Mouse (Mus musculus) intestine, postnatal 0 days (tissue): Measurements from ENCODE around the gene Nptxr. TPM values are rescaled to one million over a fixed set of nuclear protein-coding genes. Genes with fewer than 3 reads are reported as not detected.

ENCODE experiments used
- ATAC-seq: fragments of 200-750 bp; cut with Nextera tagmentation; 2 replicates; pipeline ENCODE4 v1.8.0; 2017; ENCODE audit warnings: mild to moderate bottlenecking, moderate TSS enrichment, moderate library complexity
- H3K27ac ChIP-seq: fragments of 300-500 bp; sonication (generic); 2 replicates; pipeline ENCODE4 v1.5.1; 2014; ENCODE audit warnings: mild to moderate bottlenecking, low read depth, low read length, moderate library complexity
- H3K27me3 ChIP-seq: fragments of 300-500 bp; sonication (generic); replicated peaks from 2 replicates; pipeline ENCODE4 v1.6.1; 2014; ENCODE audit warnings: low read length, mixed read lengths; ENCODE audit not compliant: control insufficient read depth, insufficient read depth
- H3K36me3 ChIP-seq: fragments of 300-500 bp; sonication (generic); 2 replicates; pipeline ENCODE4 v1.6.1; 2014; ENCODE audit warnings: mild to moderate bottlenecking, moderate library complexity; ENCODE audit not compliant: control insufficient read depth, insufficient read depth
- H3K4me1 ChIP-seq: fragments of 300-500 bp; sonication (generic); replicated peaks from 2 replicates; pipeline ENCODE4 v1.6.1; 2014; ENCODE audit warnings: antibody characterized with exemption, low read length, mixed read lengths; ENCODE audit not compliant: control insufficient read depth, insufficient read depth
- H3K4me2 ChIP-seq: fragments of 300-500 bp; sonication (generic); replicated peaks from 2 replicates; pipeline ENCODE4 v1.6.1; 2014; ENCODE audit warnings: low read depth, mild to moderate bottlenecking, moderate library complexity
- H3K4me3 ChIP-seq: fragments of 300-500 bp; sonication (generic); 2 replicates; pipeline ENCODE4 v1.5.1; 2014; ENCODE audit warnings: low read depth, low read length
- H3K9ac ChIP-seq: fragments of 300-500 bp; sonication (generic); 2 replicates; pipeline ENCODE4 v1.6.1; 2014; ENCODE audit warnings: mild to moderate bottlenecking, low read depth, low read length
- H3K9me3 ChIP-seq: fragments of 300-500 bp; sonication (generic); 2 replicates; pipeline ENCODE4 v1.6.1; 2016; ENCODE audit warnings: mixed run types; ENCODE audit not compliant: control insufficient read depth
- CTCF ChIP-seq: sonication (generic); IDR thresholded peaks from 2 replicates; pipeline ENCODE4 v1.5.1; 2016; ENCODE audit warnings: low read depth, mild to moderate bottlenecking, control low read depth, antibody characterized with exemption, moderate library complexity
- WGBS: fragments of 180-500 bp; shearing (Covaris S2); extraction: QIAGEN DNeasy Blood & Tissue Kit; methylation state at CpG from one replicate; pipeline ENCODE4 v1.1.7; 2014; 5-methylcytosine and 5-hydroxymethylcytosine counted together
- polyA plus RNA-seq: library from polyadenylated mRNA; unstranded; fragments of >200 nt; fragmentation: Nextera tagmentation; extraction: Ambion mirVana; gene quantifications from 2 replicates; pipeline ENCODE4 v1.2.1, GENCODE M21; 2015

The Nptxr gene
- polyA plus RNA-seq, 1 experiment from 2014 or later, result 1.6 TPM

DNA sequence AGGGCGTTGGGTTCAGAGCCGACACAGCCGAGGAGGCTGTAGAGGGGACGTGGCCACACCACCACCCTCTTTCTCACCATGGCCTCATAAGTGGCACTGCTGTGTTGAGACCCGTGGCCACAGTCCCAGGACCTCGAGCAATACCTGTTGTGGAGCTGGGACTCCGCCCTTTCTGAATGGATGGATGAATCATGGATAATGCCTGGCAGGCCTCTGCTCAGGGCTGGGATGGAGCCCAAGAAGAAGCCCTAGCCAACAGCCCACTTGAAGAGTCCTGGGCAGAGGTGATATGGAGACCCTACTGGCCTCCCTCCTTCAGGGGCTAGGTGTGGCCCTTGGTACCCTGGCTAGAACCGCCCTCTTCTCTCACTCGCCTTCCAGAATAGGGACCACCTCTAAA, 41.6 kb downstream of the Nptxr start:
- Histone ChIP-seq H3K27ac (no peak overlapping the region), H3K9ac (no peak overlapping the region), H3K9me3 (no peaks in the 10 kb centered on the region), H3K27me3 (no peaks in the 10 kb centered on the region), H3K4me3 (no peak overlapping the region), H3K36me3 (peaks cover 23% of the 10 kb centered on the region), H3K4me1 (no peaks in the 10 kb centered on the region), H3K4me2 (no peak overlapping the region)
- WGBS, result 88% methylated on average over 9 of the region's 9 CpGs
- TF ChIP-seq CTCF, result no peak
- no peak for ATAC-seq

DNA sequence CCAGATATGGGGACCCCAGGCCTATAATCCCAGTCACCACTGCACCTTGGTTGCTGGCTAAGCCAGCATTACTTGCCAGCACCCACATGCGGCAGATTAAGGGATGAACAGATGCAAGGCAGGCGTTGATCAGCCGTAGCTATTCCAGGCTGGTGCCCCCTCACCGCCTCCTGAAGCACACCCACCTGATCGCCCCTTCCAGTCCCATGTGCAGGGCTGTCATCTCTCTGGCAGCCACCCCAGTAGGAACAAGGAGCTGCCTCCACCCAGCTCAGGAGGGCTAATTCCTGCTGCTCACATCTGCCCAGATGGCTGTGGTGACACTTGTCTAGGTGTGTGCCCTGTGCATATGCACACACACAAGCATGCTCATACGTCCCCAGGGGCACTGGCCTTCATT, 43.6 kb downstream of the Nptxr start:
- H3K4me2 ChIP-seq, result no peak overlapping the region
- 88% methylated on average over 6 of the region's 6 CpGs for WGBS
- ATAC-seq, result no peak
- H3K4me3 ChIP-seq, result no peak overlapping the region
- H3K27me3 ChIP-seq, result no peaks in the 10 kb centered on the region
- TF ChIP-seq CTCF, result no peak
- H3K9ac ChIP-seq, result no peak overlapping the region
- no peaks in the 10 kb centered on the region for H3K9me3 ChIP-seq
- H3K27ac ChIP-seq, result no peak overlapping the region
- H3K36me3 ChIP-seq, result peaks cover 23% of the 10 kb centered on the region
- H3K4me1 ChIP-seq, result no peaks in the 10 kb centered on the region

DNA sequence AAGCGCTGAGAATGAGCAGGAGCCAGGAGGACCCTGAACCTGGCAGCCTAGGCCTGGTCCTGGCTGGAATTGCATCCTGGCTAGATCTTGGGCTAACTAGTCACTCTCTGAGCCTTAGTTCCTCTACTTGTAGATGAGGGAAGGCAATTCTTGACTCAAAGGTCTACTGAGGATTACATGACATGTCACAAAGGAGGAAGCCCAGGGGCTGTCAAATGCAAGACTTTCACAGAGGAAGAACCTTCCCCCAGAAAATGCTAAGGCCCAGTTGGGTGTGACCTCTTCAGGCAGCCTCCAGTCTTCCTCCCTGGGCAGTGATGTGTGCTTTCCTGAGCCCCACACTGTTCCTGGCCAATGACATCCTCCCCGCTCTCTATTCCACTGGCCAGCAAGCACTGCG, 47.4 kb downstream of the Nptxr start:
- TF ChIP-seq CTCF, result no peak
- no peak overlapping the region for H3K27ac ChIP-seq

DNA sequence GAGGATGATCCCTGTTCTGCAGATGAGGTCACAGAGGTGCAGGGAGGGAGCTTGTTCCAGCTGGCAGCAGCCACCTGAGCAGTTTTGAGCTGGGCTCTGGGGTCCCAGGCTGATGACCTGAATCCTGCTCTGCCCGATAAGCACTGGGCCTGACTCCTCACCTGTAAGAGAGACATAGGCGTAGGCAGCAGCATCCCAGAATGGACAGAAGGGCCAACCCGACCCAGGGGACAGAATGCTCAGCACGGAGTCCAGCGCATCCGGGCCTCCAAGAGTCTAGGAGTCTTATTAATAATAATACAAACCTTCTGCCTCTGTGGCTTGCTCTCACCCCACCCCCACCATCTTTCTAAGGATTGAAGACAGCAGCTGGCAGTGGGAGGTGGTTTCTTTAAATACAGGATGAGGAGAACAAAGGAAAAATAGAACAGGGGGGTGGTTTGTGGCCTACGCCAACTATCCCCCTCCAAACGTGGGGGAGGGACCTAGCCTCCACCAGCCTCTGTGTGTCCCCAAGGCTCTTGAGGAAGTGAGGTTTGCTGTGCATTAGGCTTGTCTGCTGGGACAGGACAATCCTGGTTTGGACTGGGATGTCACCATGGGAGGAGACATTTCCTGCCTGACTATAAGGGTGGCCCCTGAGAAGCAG, 48.5 kb downstream of the Nptxr start:
- H3K27me3 ChIP-seq, result no peaks in the 10 kb centered on the region
- no peak for ATAC-seq
- no peak overlapping the region for H3K9ac ChIP-seq
- no peak overlapping the region for H3K27ac ChIP-seq
- TF ChIP-seq CTCF, result no peak
- 75% methylated on average over 8 of the region's 8 CpGs for WGBS
- no peak overlapping the region for H3K4me3 ChIP-seq
- no peaks in the 10 kb centered on the region for H3K4me1 ChIP-seq
- no peak overlapping the region for H3K4me2 ChIP-seq
- H3K9me3 ChIP-seq, result no peaks in the 10 kb centered on the region
- peaks cover under 1% of the 10 kb centered on the region; the same call in 1 of the 2 replicates for H3K36me3 ChIP-seq

More for the DNA sequence above, 47.4 kb downstream of the Nptxr start:
- no peaks in the 10 kb centered on the region for H3K9me3 ChIP-seq
- H3K4me1 ChIP-seq, result no peaks in the 10 kb centered on the region
- H3K9ac ChIP-seq, result no peak overlapping the region
- H3K4me3 ChIP-seq, result no peak overlapping the region
- H3K27me3 ChIP-seq, result no peaks in the 10 kb centered on the region
- H3K36me3 ChIP-seq, result peaks cover 11% of the 10 kb centered on the region
- no peak for ATAC-seq
- no peak overlapping the region for H3K4me2 ChIP-seq
- 92% methylated on average over 3 of the region's 3 CpGs for WGBS

DNA sequence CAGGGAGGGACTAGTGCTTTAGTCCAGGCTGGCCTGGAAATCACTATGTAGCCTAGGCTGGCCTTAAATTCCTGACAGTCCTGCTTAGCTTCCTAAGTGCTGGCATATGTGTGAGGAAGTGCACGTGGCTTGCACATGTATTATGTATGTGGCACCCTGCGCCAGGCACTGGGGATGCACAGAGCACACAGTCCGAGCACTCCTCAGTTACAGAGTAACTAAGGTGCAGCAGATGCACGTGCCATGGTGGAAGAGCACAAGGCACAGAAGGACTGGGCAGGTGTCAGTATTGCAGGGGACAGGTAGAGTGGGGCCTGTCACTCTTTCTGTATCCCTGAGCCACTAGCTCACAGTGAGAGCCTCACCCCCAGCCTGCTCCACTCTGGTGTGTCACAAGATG, 49.4 kb downstream of the Nptxr start:
- Histone ChIP-seq H3K4me2 (no peak overlapping the region), H3K4me1 (no peaks in the 10 kb centered on the region), H3K27me3 (no peaks in the 10 kb centered on the region), H3K27ac (no peak overlapping the region), H3K9ac (no peak overlapping the region), H3K4me3 (no peak overlapping the region), H3K36me3 (no peaks in the 10 kb centered on the region), H3K9me3 (no peaks in the 10 kb centered on the region)
- ATAC-seq, result no peak
- no peak for TF ChIP-seq CTCF
- 79% methylated on average over 4 of the region's 4 CpGs for WGBS

DNA sequence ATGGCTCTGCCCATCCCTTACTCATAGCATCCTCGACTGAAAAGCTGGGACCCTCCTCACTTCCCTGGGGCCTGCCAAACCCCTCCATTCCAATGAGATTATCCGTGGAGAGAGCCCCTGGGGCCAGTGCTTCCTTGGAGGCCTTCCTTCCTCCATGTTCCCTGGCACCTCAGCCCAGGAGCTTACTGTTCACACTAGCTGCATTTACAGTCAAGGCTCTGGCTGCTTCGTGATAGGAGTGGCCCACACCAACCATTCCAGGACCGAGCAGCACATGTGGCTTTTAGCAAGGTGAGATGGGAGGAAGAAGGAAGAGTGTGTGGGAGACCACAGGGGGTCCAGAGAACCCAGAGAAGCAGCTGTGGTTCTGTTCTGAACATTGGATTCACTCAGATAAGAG, 50.7 kb downstream of the Nptxr start:
- no peaks in the 10 kb centered on the region for H3K9me3 ChIP-seq
- no peaks in the 10 kb centered on the region for H3K27me3 ChIP-seq
- H3K27ac ChIP-seq, result no peak overlapping the region
- no peak for ATAC-seq
- no peak overlapping the region for H3K4me2 ChIP-seq
- no peak for TF ChIP-seq CTCF
- WGBS, result 55% methylated on average over 4 of the region's 4 CpGs
- no peaks in the 10 kb centered on the region for H3K4me1 ChIP-seq
- no peak overlapping the region for H3K9ac ChIP-seq
- H3K4me3 ChIP-seq, result no peak overlapping the region
- no peaks in the 10 kb centered on the region for H3K36me3 ChIP-seq

DNA sequence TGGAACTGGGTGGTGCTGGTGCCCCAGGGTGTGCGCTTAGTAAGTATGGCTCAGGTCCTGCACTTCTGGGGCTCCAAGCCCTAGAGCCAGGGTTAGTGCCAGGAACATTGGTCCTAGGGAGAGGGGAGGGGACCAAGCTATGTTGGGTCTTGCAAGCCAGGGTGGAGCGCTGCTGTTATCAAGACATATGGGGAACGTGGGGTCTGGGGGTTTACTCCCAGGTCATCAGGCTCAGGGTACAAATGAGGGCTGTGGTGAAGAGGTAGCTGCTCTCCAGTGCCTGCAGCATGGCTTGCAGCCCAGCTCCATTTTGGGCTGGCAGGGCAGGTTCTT, 51.2 kb downstream of the Nptxr start:
- no peaks in the 10 kb centered on the region for H3K9me3 ChIP-seq
- no peak overlapping the region for H3K4me3 ChIP-seq
- no peak overlapping the region for H3K9ac ChIP-seq
- no peaks in the 10 kb centered on the region for H3K36me3 ChIP-seq
- ATAC-seq, result no peak
- H3K4me2 ChIP-seq, result no peak overlapping the region
- TF ChIP-seq CTCF, result 0 out of 2 replicates have a peak, but pooled peaks have one; percentile 0
- H3K27me3 ChIP-seq, result no peaks in the 10 kb centered on the region
- WGBS, result 91% methylated on average over 3 of the region's 3 CpGs
- no peaks in the 10 kb centered on the region for H3K4me1 ChIP-seq
- no peak overlapping the region for H3K27ac ChIP-seq
